Mouse (Mus musculus) CH12.LX (cell line): ENCODE measurements around the gene Syn3. TPM values are rescaled to one million over a fixed set of nuclear protein-coding genes. Genes with fewer than 3 reads are reported as not detected.

ENCODE experiments used
- DNase-seq: peaks from one replicate; pipeline ENCODE4 v3.0.0-alpha.2; 2013; ENCODE audit errors: extremely low read depth
- H3K27ac ChIP-seq: 2 replicates; pipeline ENCODE4 v1.5.1; 2012; ENCODE audit warnings: low read depth, mild to moderate bottlenecking, control low read depth, moderate library complexity; ENCODE audit not compliant: insufficient read depth
- H3K27me3 ChIP-seq: replicated peaks from 2 replicates; pipeline ENCODE3; 2012; ENCODE audit warnings: inconsistent platforms
- H3K36me3 ChIP-seq, 2 experiments: replicated peaks in 1 of 2; 2 replicates each; pipeline versions ENCODE3 to v1.6.1; 2012; ENCODE audit warnings: inconsistent platforms in 1 of 2, low read length in 1 of 2, mild to moderate bottlenecking in 1 of 2, mixed read lengths in 1 of 2, moderate library complexity in 1 of 2; ENCODE audit not compliant: control insufficient read depth in 1 of 2, insufficient read depth in 1 of 2
- H3K4me1 ChIP-seq, 2 experiments: 2 replicates each; pipeline ENCODE4 v1.6.1; 2012; ENCODE audit warnings: inconsistent platforms in 1 of 2, moderate library complexity in 1 of 2; ENCODE audit not compliant: insufficient read depth in 2 of 2, control insufficient read depth in 1 of 2
- H3K4me2 ChIP-seq: 2 replicates; pipeline ENCODE4 v1.6.1; 2012; ENCODE audit warnings: low read depth, mild to moderate bottlenecking, control low read depth; ENCODE audit not compliant: poor library complexity, insufficient read depth, severe bottlenecking
- H3K4me3 ChIP-seq, 3 experiments: fragments of 150-350 bp in 1 of 3; sonication (generic) in 1 of 3; replicated peaks in 1 of 3; 2 replicates each; pipeline versions ENCODE3 to v1.5.1; 2011 to 2012; ENCODE audit warnings: low read depth in 2 of 3, low read length in 2 of 3, mild to moderate bottlenecking in 2 of 3, moderate library complexity in 2 of 3, control low read depth in 1 of 3, improper control_type of control experiment in 1 of 3, inconsistent platforms in 1 of 3, mixed read lengths in 1 of 3; ENCODE audit not compliant: poor library complexity in 1 of 3
- H3K79me2 ChIP-seq: replicated peaks from 2 replicates; pipeline ENCODE4 v1.6.1; 2012; ENCODE audit warnings: mild to moderate bottlenecking, moderate library complexity; ENCODE audit not compliant: control insufficient read depth, poor library complexity, insufficient read depth, severe bottlenecking; ENCODE audit errors: extremely low read depth
- H3K9ac ChIP-seq: 2 replicates; pipeline ENCODE4 v1.6.1; 2012; ENCODE audit warnings: low read depth, mild to moderate bottlenecking, control low read depth, moderate library complexity; ENCODE audit not compliant: insufficient read depth
- H3K9me3 ChIP-seq: replicated peaks from 2 replicates; pipeline ENCODE3; 2012; ENCODE audit warnings: low read length, inconsistent platforms, mixed read lengths
- BHLHE40 ChIP-seq: IDR thresholded peaks from 2 replicates; pipeline ENCODE4 v1.6.1; 2011; ENCODE audit warnings: mild to moderate bottlenecking, low read depth, low read length, improper control_type of control experiment
- CTCF ChIP-seq, 2 experiments: IDR thresholded peaks in 1 of 2; conservative IDR thresholded peaks in 1 of 2; 2 replicates each; pipeline ENCODE4 v1.5.1; 2011 to 2012; ENCODE audit warnings: low read depth in 2 of 2, low read length in 2 of 2, improper control_type of control experiment in 1 of 2, inconsistent platforms in 1 of 2, mild to moderate bottlenecking in 1 of 2, moderate library complexity in 1 of 2
- ELF1 ChIP-seq: IDR thresholded peaks from 2 replicates; pipeline ENCODE4 v1.6.1; 2014; ENCODE audit warnings: low read depth, mild to moderate bottlenecking, inconsistent platforms, low read length, improper control_type of control experiment
- HCFC1 ChIP-seq: IDR thresholded peaks from 2 replicates; pipeline ENCODE4 v1.6.1; 2012; ENCODE audit warnings: low read depth, mild to moderate bottlenecking, inconsistent platforms, low read length, improper control_type of control experiment
- IRF4 ChIP-seq: IDR thresholded peaks from 2 replicates; pipeline ENCODE4 v1.6.1; 2014; ENCODE audit warnings: low read depth, mild to moderate bottlenecking, inconsistent platforms, low read length, improper control_type of control experiment
- JUN ChIP-seq: IDR thresholded peaks from 2 replicates; pipeline ENCODE4 v1.6.1; 2011; ENCODE audit warnings: low read depth, mild to moderate bottlenecking, low read length, improper control_type of control experiment, moderate library complexity; ENCODE audit not compliant: insufficient read depth
- MAFK ChIP-seq: IDR thresholded peaks from 2 replicates; pipeline ENCODE4 v1.6.1; 2011; ENCODE audit warnings: low read length, improper control_type of control experiment; ENCODE audit not compliant: insufficient replicate concordance
- MEF2A ChIP-seq: IDR thresholded peaks from 2 replicates; pipeline ENCODE4 v1.6.1; 2014; ENCODE audit warnings: low read depth, mild to moderate bottlenecking, inconsistent platforms, low read length, improper control_type of control experiment, borderline replicate concordance
- MXI1 ChIP-seq: IDR thresholded peaks from 2 replicates; pipeline ENCODE4 v1.6.1; 2011; ENCODE audit warnings: mild to moderate bottlenecking, low read depth, low read length, improper control_type of control experiment
- MYC ChIP-seq: IDR thresholded peaks from 2 replicates; pipeline ENCODE4 v1.6.1; 2011; ENCODE audit warnings: low read depth, mild to moderate bottlenecking, improper control_type of control experiment, low read length
- NELFE ChIP-seq: IDR thresholded peaks from 2 replicates; pipeline ENCODE4 v1.6.1; 2011; ENCODE audit warnings: low read depth, low read length, improper control_type of control experiment
- NRF1 ChIP-seq: IDR thresholded peaks from 2 replicates; pipeline ENCODE4 v1.6.1; 2014; ENCODE audit warnings: low read depth, mild to moderate bottlenecking, inconsistent platforms, low read length, improper control_type of control experiment, moderate library complexity
- POLR2A ChIP-seq: IDR thresholded peaks from 2 replicates; pipeline ENCODE4 v1.6.1; 2011; ENCODE audit warnings: low read depth, mild to moderate bottlenecking, improper control_type of control experiment, low read length
- POLR2AphosphoS2 ChIP-seq: IDR thresholded peaks from 2 replicates; pipeline ENCODE4 v1.6.1; 2011; ENCODE audit warnings: low read depth, low read length, improper control_type of control experiment
- RAD21 ChIP-seq: IDR thresholded peaks from 2 replicates; pipeline ENCODE4 v1.6.1; 2011; ENCODE audit warnings: low read depth, mild to moderate bottlenecking, low read length, improper control_type of control experiment, moderate library complexity
- SIN3A ChIP-seq: IDR thresholded peaks from 2 replicates; pipeline ENCODE4 v1.6.1; 2012; ENCODE audit warnings: low read length, improper control_type of control experiment, inconsistent platforms
- TBP ChIP-seq: conservative IDR thresholded peaks from 2 replicates; pipeline ENCODE4 v1.6.1; 2011; ENCODE audit warnings: low read depth, low read length, improper control_type of control experiment
- dilution Hi-C: fragments of 300-500 bp; cut with MboI; formaldehyde crosslinking; loops from 2 replicates; pipeline ENCODE4 v1.14.3; 2020; ENCODE audit warnings: low sequenced_read_pairs; ENCODE audit not compliant: extremely low pct_unique_long_range_greater_than_20kb, extremely low pct_ligation_motif_present
- in situ Hi-C: fragments of 300-500 bp; cut with MboI; formaldehyde crosslinking; loops from 3 replicates; pipeline ENCODE4 v1.14.3; 2019; ENCODE audit warnings: low sequenced_read_pairs, low pct_ligation_motif_present, low pct_unique_long_range_greater_than_20kb, mixed read lengths
- polyA plus RNA-seq: library from polyadenylated mRNA; unstranded; fragments of >175 nt; gene quantifications from 2 replicates; pipeline ENCODE4 v1.2.1, GENCODE M21; 2012; ENCODE audit warnings: low read depth; ENCODE audit not compliant: insufficient read length
- total RNA-seq, 2 experiments: library from RNA; depleted of rRNA; stranded (reverse); fragments of 300-350 nt in 1 of 2; fragments of >200 nt in 1 of 2; gene quantifications; 2 replicates each; pipeline ENCODE4 v1.2.3; 2012 to 2014

Syn3 gene
- total and polyA plus RNA-seq, 3 experiments = 2.8 to 8.9 (median 5.6) TPM

GRCm38 (mm10) chr10:86279579-86280168 lies 219.0 kb downstream of the Syn3 start:
- Histone ChIP-seq H3K4me2 (no peak overlapping the region), H3K27ac (no peak overlapping the region), H3K9ac (no peak overlapping the region), H3K4me3 (no peak overlapping the region), H3K9me3 (no peaks in the 10 kb centered on the region), H3K36me3 (peaks cover 0 to 8% of the 10 kb centered on the region in 2 experiments), H3K79me2 (no peaks in the 10 kb centered on the region), H3K4me1 (no peaks in the 10 kb centered on the region), H3K27me3 (no peaks in the 10 kb centered on the region)
- in situ Hi-C loops = no loop called here
- dilution Hi-C loops = no loop called here
- TF ChIP-seq NRF1 (no peak), JUN (no peak), ELF1 (no peak), MAFK (no peak)
- no peak for DNase-seq

GRCm38 (mm10) chr10:86278481-86278880 lies 220.2 kb downstream of the Syn3 start:
- Histone ChIP-seq H3K27me3 (no peaks in the 10 kb centered on the region), H3K4me1 (no peaks in the 10 kb centered on the region), H3K27ac (no peak overlapping the region), H3K4me2 (no peak overlapping the region), H3K9me3 (no peaks in the 10 kb centered on the region), H3K4me3 (no peak overlapping the region), H3K36me3 (peaks cover 0 to 6% of the 10 kb centered on the region in 2 experiments), H3K79me2 (no peaks in the 10 kb centered on the region), H3K9ac (no peak overlapping the region)
- dilution Hi-C loops (no loop called here), in situ Hi-C loops (no loop called here)
- no peak for TF ChIP-seq POLR2A
- TF ChIP-seq TBP = no peak
- TF ChIP-seq MEF2A = no peak
- no peak for TF ChIP-seq NELFE
- no peak for TF ChIP-seq SIN3A
- no peak for TF ChIP-seq POLR2AphosphoS2
- TF ChIP-seq RAD21 = no peak
- no peak for TF ChIP-seq ELF1
- no peak for TF ChIP-seq MXI1
- TF ChIP-seq CTCF (conservative IDR thresholded peaks at IDR 0.05 in 1 of 2, IDR thresholded peaks at IDR 0.05 in 1 of 2; ENCODE audit: low read depth in 2 of 2, low read length in 2 of 2) = no peak
- TF ChIP-seq JUN = no peak
- TF ChIP-seq MYC = no peak
- no peak for TF ChIP-seq BHLHE40
- TF ChIP-seq IRF4 = no peak
- TF ChIP-seq HCFC1 = no peak
- DNase-seq = no peak
